Mouse (Mus musculus): ENCODE results near the gene Prr5l. TPM values are rescaled to one million over a fixed set of nuclear protein-coding genes. Genes with fewer than 3 reads are reported as not detected.

The Prr5l gene
- polyA plus RNA-seq, 1 experiment from 2014 or later: 32.7 TPM

DNA sequence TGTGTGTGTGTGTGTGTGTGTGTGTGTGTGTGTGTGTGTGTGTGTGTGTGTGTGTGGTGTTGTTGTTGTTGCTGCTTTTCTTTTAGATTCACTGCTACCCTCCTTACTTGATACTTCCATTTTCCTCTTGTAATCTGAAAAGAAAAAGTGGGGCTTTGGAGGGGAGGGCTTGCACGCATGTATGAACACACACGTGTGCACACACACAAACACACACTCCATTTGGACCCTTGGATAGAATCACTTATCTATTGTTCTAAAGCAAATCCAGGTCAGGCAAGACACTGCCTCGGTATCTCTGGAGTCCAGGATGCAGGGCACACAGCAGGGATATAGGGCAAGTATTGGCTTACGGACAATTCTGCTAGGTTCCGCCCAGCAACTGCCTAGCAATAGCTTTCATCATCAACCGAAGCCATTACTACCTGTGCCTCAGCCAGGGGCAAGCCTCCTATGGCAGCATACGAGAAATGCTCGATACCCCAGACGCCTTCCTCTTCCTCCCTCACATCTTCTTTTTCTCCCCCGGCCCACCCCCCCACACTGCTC, 159.4 kb downstream of the Prr5l start:
- no peak overlapping the region for H3K27ac ChIP-seq
- H3K4me1 ChIP-seq: peaks cover 17% of the 10 kb centered on the region
- no peak for ATAC-seq (ENCODE audit: insufficient number of reproducible peaks, low FRiP score, low TSS enrichment, low read depth)
- peaks cover 7% of the 10 kb centered on the region; the same call in 1 of the 2 replicates for H3K36me3 ChIP-seq
- H3K9me3 ChIP-seq: no peaks in the 10 kb centered on the region
- no peak overlapping the region for H3K4me3 ChIP-seq
- 76% methylated on average over 10 of the region's 10 CpGs for WGBS
- H3K27me3 ChIP-seq: no peaks in the 10 kb centered on the region
- no peak overlapping the region for H3K9ac ChIP-seq
- H3K4me2 ChIP-seq: no peak overlapping the region

DNA sequence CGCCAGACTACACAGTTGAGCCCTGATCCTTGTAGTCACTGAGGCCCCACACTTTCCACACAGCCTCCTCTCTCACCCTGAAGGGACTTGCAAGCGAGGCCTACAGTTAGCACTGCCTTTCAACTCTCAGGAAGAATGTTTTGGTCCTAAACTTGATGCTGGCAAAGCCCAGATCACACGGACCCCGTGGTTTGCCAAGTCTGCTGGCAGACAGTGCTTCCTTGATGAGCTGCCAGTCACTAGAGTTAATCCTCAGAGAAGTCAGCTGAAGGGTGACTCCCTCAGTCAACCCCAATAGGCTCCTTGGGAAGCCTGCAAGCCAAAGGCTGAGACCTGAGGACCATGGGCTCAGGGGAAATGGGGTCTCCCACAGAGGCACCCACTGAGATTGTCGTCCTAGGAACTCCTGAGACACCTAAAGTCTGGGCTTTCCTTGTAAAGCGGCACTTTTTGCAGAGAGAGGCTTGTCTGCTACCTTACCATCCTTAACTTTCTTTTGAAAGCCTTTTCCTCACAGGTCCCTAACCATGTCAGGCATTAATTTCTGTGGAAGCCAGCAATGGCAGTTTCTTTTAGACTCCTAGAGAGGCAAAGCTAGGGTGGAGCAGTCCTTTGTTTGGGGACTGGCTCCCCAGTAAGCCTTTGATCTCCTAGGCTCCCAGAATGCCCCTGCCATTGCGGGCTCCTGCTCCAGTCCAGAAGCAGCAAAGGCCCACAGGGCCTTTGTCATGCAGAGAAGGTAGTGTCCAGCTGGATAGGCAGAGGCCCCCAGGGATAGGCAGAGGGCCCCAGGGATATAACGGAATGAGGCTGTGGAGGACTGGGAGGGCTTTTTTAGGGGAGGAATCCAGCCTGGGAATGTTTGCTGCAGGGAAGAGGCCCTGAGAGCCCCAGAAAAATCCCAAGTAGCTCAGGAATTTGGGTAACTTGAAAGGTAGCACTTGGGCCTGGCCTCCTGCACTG, 160.2 kb downstream of the Prr5l start:
- Histone ChIP-seq H3K4me2 (no peak overlapping the region), H3K9me3 (no peaks in the 10 kb centered on the region), H3K4me1 (peaks cover 17% of the 10 kb centered on the region), H3K27me3 (no peaks in the 10 kb centered on the region), H3K4me3 (no peak overlapping the region), H3K36me3 (0 out of 2 replicates have a peak, but pooled peaks cover 8% of the 10 kb centered on the region), H3K9ac (no peak overlapping the region), H3K27ac (peak overlapping the region; percentile 54; the same call in 1 of the 2 replicates)
- no peak for ATAC-seq (ENCODE audit: insufficient number of reproducible peaks, low FRiP score, low TSS enrichment, low read depth)
- 51% methylated on average over 8 of the region's 8 CpGs for WGBS

GRCm38 (mm10) chr2:101721835-101722234, 161.0 kb downstream of the Prr5l start:
- 79% methylated on average over 4 of the region's 4 CpGs for WGBS
- H3K36me3 ChIP-seq: peaks cover 16% of the 10 kb centered on the region
- H3K27me3 ChIP-seq: no peaks in the 10 kb centered on the region
- H3K27ac ChIP-seq: no peak overlapping the region
- no peaks in the 10 kb centered on the region for H3K9me3 ChIP-seq
- ATAC-seq (ENCODE audit: insufficient number of reproducible peaks, low FRiP score, low TSS enrichment, low read depth): no peak
- peaks cover 17% of the 10 kb centered on the region for H3K4me1 ChIP-seq
- H3K4me2 ChIP-seq: no peak overlapping the region
- no peak overlapping the region for H3K9ac ChIP-seq
- no peak overlapping the region for H3K4me3 ChIP-seq

GRCm38 (mm10) chr2:101717162-101717561, 165.7 kb downstream of the Prr5l start:
- peaks cover 2% of the 10 kb centered on the region; the same call in 1 of the 2 replicates for H3K4me1 ChIP-seq
- H3K9ac ChIP-seq: no peak overlapping the region
- H3K4me3 ChIP-seq: no peak overlapping the region
- no peak for ATAC-seq (ENCODE audit: insufficient number of reproducible peaks, low FRiP score, low TSS enrichment, low read depth)
- peaks cover 27% of the 10 kb centered on the region for H3K36me3 ChIP-seq
- 93% methylated on average over 13 of the region's 13 CpGs for WGBS
- no peaks in the 10 kb centered on the region for H3K9me3 ChIP-seq
- no peaks in the 10 kb centered on the region for H3K27me3 ChIP-seq
- H3K4me2 ChIP-seq: no peak overlapping the region
- no peak overlapping the region for H3K27ac ChIP-seq

DNA sequence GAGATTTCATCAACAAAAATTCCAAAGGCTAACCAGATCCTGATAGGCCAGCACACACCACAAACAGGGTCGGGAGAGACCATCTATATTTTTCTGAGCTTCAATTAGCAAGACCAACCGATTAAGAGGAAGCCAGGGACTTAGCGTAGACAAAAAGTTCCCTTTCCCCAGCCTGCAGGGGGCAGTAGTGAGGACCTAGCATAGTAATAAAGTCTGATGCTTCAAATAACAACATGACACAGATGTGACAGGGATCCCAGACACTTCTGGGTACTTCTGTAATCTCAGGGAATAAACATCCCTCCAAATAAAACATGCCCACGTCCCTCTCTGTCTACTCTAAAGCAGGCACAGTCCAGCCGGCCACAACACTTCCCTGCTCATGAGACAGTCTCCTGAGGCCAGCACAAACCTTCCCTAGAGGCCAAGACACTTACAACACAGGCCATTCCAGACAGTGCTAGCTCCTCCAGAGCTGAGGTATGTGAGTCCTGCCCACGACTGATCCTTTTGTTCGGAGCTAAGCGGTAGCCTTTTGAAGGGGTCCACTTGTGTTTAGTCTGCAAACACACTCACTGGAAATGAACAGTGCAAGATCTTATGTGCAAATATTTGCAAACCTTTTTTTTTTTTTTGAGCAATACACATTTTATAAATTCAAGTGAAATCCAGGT, 167.0 kb downstream of the Prr5l start:
- Histone ChIP-seq H3K4me3 (no peak overlapping the region), H3K9me3 (no peaks in the 10 kb centered on the region), H3K36me3 (peaks cover 27% of the 10 kb centered on the region), H3K4me1 (no peaks in the 10 kb centered on the region), H3K27ac (no peak overlapping the region), H3K27me3 (no peaks in the 10 kb centered on the region), H3K9ac (no peak overlapping the region), H3K4me2 (no peak overlapping the region)
- ATAC-seq (ENCODE audit: insufficient number of reproducible peaks, low FRiP score, low TSS enrichment, low read depth): no peak
- 80% methylated on average over 8 of the region's 8 CpGs for WGBS

DNA sequence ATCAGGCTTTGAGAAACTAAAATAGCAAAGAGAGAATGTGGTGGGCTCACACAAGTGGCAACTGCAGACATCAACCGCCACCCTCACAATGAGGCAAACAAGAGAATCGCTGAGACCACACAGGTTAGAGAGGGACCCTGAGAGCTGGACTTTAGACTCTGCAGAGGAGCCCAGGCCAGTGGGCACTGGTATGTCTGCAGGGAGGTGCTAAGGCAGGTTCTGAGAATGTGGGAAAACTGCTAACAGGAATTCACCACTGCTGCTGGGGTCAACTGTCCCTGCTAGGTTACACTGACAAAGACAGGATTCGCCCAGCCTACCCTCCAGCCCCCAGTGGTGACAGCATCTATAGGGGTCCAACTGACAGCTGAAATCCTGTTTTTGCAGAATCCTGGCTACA, 171.2 kb downstream of the Prr5l start:
- Histone ChIP-seq H3K27me3 (no peaks in the 10 kb centered on the region), H3K4me2 (no peak overlapping the region), H3K9ac (no peak overlapping the region), H3K4me1 (no peaks in the 10 kb centered on the region), H3K36me3 (peaks cover 11% of the 10 kb centered on the region), H3K4me3 (no peak overlapping the region), H3K27ac (no peak overlapping the region), H3K9me3 (no peaks in the 10 kb centered on the region)
- 85% methylated on average over 3 of the region's 3 CpGs for WGBS
- ATAC-seq (ENCODE audit: insufficient number of reproducible peaks, low FRiP score, low TSS enrichment, low read depth): no peak

DNA sequence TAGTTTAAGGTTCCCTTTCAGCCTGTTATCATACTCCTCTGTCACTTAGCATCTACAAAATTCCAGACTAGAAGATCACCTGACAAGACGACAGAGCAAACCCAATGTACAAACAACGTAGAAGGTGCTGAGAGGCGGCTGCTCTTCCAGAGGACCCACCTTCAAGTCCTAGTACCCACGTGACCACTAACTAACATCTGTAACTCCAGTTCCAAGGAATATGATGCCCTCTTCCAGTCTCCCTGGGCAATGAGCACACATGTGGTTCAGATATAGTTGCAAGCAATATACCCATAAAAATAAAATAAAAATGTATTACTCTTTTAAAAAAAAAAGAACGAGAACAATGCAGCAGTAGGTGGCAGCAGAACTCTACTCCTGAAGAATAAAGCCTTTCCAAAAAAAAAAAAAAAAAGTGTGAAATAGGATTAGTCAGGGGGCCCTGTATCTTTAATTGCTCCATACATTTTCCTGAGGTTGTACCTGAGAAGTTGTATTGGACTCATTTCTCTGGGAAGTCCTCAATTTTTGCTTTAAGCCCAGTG, 176.8 kb downstream of the Prr5l start:
- ATAC-seq (ENCODE audit: insufficient number of reproducible peaks, low FRiP score, low TSS enrichment, low read depth): no peak
- H3K9me3 ChIP-seq: no peaks in the 10 kb centered on the region
- no peak overlapping the region for H3K9ac ChIP-seq
- 0 out of 2 replicates have a peak, but pooled peaks cover 3% of the 10 kb centered on the region for H3K4me1 ChIP-seq
- no peaks in the 10 kb centered on the region for H3K36me3 ChIP-seq
- H3K27ac ChIP-seq: no peak overlapping the region
- H3K27me3 ChIP-seq: no peaks in the 10 kb centered on the region
- no peak overlapping the region for H3K4me3 ChIP-seq
- H3K4me2 ChIP-seq: no peak overlapping the region
- WGBS: 21% methylated on average over 5 of the region's 5 CpGs

DNA sequence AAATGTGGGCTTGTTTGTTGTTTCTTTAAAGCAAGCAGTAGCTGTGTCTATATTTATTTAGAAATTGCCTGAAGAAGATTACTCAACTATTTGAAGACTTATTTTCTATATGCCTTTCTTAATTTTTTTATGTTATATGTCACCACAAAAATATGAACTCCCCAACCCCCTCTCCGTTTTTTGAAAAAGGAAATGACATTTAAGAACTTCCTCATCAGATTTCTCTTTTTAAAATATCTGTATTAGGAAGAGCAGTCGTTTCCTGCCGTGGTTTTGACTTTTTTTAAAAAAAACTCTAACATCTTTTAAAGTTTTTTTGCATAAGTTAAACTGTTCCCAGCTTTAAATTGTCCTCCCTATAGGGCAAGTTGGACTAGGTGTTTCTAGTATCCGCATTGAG, 183.5 kb downstream of the Prr5l start:
- H3K9me3 ChIP-seq: no peaks in the 10 kb centered on the region
- 86% methylated on average over 4 of the region's 4 CpGs for WGBS

DNA sequence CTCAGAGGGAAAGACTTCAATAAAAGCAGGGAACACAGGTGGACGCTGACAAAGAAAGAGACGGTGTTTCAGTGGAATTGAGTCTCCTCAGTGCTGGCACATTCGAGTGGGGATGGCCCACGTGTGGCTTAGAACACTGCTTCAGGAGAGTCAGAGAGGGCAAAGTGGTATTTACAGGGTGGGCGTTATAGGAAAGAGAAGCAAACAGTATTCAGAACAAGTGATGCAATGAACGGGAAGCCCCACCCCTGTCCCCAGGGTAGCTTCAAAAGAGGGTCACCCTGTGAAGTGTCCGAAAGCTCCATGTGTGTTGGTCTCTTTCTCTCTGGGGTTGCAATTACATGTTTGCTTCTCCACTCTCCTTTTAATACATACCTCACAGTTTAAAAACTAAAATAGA, 187.2 kb downstream of the Prr5l start:
- Histone ChIP-seq H3K9me3 (no peaks in the 10 kb centered on the region), H3K9ac (no peak overlapping the region), H3K4me3 (no peak overlapping the region), H3K36me3 (peaks cover 57% of the 10 kb centered on the region), H3K27ac (no peak overlapping the region), H3K27me3 (no peaks in the 10 kb centered on the region), H3K4me1 (no peaks in the 10 kb centered on the region), H3K4me2 (no peak overlapping the region)
- 91% methylated on average over 7 of the region's 7 CpGs for WGBS
- no peak for ATAC-seq (ENCODE audit: insufficient number of reproducible peaks, low FRiP score, low TSS enrichment, low read depth)

More for the DNA sequence above, 183.5 kb downstream of the Prr5l start:
- Histone ChIP-seq H3K36me3 (peaks cover 36% of the 10 kb centered on the region), H3K9ac (no peak overlapping the region), H3K4me1 (no peaks in the 10 kb centered on the region), H3K27me3 (no peaks in the 10 kb centered on the region), H3K4me3 (no peak overlapping the region), H3K4me2 (no peak overlapping the region), H3K27ac (no peak overlapping the region)
- ATAC-seq (ENCODE audit: insufficient number of reproducible peaks, low FRiP score, low TSS enrichment, low read depth): no peak

GRCm38 (mm10) chr2:101693577-101694215, 189.1 kb downstream of the Prr5l start:
- Histone ChIP-seq H3K4me2 (no peak overlapping the region), H3K4me3 (no peak overlapping the region), H3K27ac (no peak overlapping the region), H3K4me1 (no peaks in the 10 kb centered on the region), H3K9me3 (no peaks in the 10 kb centered on the region), H3K9ac (no peak overlapping the region), H3K27me3 (no peaks in the 10 kb centered on the region), H3K36me3 (peaks cover 61% of the 10 kb centered on the region)
- no peak for ATAC-seq (ENCODE audit: insufficient number of reproducible peaks, low FRiP score, low TSS enrichment, low read depth)
- 53% methylated on average over 5 of the region's 5 CpGs for WGBS

GRCm38 (mm10) chr2:101693043-101693442, 189.8 kb downstream of the Prr5l start:
- no peak overlapping the region for H3K4me3 ChIP-seq
- ATAC-seq (ENCODE audit: insufficient number of reproducible peaks, low FRiP score, low TSS enrichment, low read depth): no peak
- H3K36me3 ChIP-seq: peaks cover 61% of the 10 kb centered on the region
- H3K4me1 ChIP-seq: no peaks in the 10 kb centered on the region
- WGBS: 62% methylated on average over 4 of the region's 4 CpGs
- no peak overlapping the region for H3K9ac ChIP-seq
- H3K9me3 ChIP-seq: no peaks in the 10 kb centered on the region
- no peak overlapping the region for H3K4me2 ChIP-seq
- H3K27ac ChIP-seq: no peak overlapping the region
- no peaks in the 10 kb centered on the region for H3K27me3 ChIP-seq
